Mouse (Mus musculus) forebrain, embryonic 10.5 days (tissue): ENCODE data around the gene Stac3. TPM values are rescaled to one million over a fixed set of nuclear protein-coding genes. Genes with fewer than 3 reads are reported as not detected.

ENCODE experiments used
- DNase-seq: peaks from one replicate; pipeline ENCODE4 v3.0.0-alpha.2; 2017; ENCODE audit warnings: low spot score; ENCODE audit errors: extremely low spot score
- H3K27ac ChIP-seq: fragments of 300-500 bp; sonication (generic); 2 replicates; pipeline ENCODE4 v1.5.1; 2016; ENCODE audit warnings: mild to moderate bottlenecking
- H3K27me3 ChIP-seq: fragments of 300-500 bp; sonication (generic); 2 replicates; pipeline ENCODE4 v1.6.1; 2016; ENCODE audit warnings: mild to moderate bottlenecking; ENCODE audit not compliant: poor library complexity, severe bottlenecking
- H3K36me3 ChIP-seq: fragments of 300-500 bp; sonication (generic); replicated peaks from 2 replicates; pipeline ENCODE4 v1.6.1; 2016; ENCODE audit warnings: mild to moderate bottlenecking, moderate library complexity
- H3K4me1 ChIP-seq: fragments of 300-500 bp; sonication (generic); 2 replicates; pipeline ENCODE4 v1.6.1; 2016
- H3K4me3 ChIP-seq: fragments of 300-500 bp; sonication (generic); 2 replicates; pipeline ENCODE4 v1.5.1; 2016; ENCODE audit warnings: mild to moderate bottlenecking, moderate library complexity
- H3K9me3 ChIP-seq: fragments of 300-500 bp; sonication (generic); 2 replicates; pipeline ENCODE4 v1.6.1; 2016; ENCODE audit warnings: mild to moderate bottlenecking, moderate library complexity
- WGBS: fragments of 180-500 bp; shearing (Covaris S2); methylation state at CpG from one replicate; pipeline ENCODE4 v1.1.7; 2016; 5-methylcytosine and 5-hydroxymethylcytosine counted together
- polyA plus RNA-seq: library from polyadenylated mRNA; unstranded; fragments of >200 nt; fragmentation: Nextera tagmentation; extraction: Ambion mirVana; gene quantifications from 2 replicates; pipeline ENCODE4 v1.2.1, GENCODE M21; 2016

The Stac3 gene
- polyA plus RNA-seq, 1 experiment from 2014 or later: 0.41 TPM

DNA sequence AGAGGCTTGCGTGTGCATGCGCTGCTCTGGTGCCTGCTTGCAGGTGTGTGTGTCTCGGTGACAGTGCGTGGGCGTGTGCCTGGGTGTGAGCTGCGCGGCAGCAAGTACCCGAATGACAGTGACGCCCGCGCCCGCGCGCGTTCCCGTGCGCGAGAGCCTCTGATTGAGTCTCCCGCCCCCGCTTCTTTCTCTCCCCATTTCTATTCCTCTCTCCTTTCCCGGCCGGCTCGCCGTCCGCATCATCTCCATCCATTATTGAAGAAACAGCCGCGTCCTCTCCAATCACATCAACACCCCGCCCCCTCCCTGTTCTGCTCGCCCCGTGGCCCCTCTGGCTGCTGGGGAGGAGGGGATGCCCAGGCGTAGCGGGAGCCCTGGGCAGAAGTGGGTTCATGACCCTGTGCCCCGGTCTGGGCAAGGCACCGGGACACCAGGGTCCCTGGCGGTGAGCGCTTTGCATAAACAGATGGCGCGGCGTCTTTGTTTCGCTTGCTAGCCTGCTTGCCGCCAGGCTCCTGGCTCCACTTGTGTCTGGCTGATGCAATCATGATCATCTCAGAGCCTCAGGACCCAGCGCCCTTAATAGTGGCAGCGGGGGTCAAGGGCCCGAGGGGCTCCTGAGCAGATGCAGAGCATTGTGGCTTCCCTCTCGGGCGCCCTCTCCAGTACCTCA lies 10.3 kb downstream of the Stac3 start:
- under 1% methylated on average over 46 of the region's 46 CpGs for WGBS
- Histone ChIP-seq H3K27me3 (peaks cover 100% of the 10 kb centered on the region), H3K4me3 (peak overlapping the region; percentile 56), H3K9me3 (no peaks in the 10 kb centered on the region), H3K27ac (peak overlapping the region; percentile 83), H3K36me3 (no peaks in the 10 kb centered on the region; the same call in 1 of the 2 replicates), H3K4me1 (peaks cover 93% of the 10 kb centered on the region)
- peak; percentile 66 for DNase-seq

DNA sequence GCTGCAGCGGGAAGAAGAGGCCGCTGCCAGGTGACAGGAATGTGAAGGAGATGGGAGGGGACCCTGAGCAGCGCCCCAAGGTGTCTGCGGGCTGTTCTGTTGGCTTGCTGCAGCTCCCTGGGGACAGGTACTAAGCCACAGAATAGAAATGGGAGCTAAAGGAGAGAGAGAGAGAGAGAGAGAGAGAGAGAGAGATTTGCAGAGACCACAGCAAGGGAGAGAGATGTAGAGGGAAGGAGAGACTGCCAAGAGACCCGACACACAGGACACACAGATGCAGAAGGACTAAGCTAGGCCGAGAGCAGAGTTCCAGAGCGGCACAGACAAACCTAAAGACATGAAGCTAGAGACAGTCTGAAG lies 10.8 kb downstream of the Stac3 start:
- WGBS: 3% methylated on average over 7 of the region's 7 CpGs
- Histone ChIP-seq H3K27ac (peak overlapping the region; percentile 83), H3K36me3 (peaks cover 4% of the 10 kb centered on the region), H3K4me3 (peak overlapping the region; percentile 56), H3K9me3 (no peaks in the 10 kb centered on the region), H3K4me1 (peaks cover 98% of the 10 kb centered on the region), H3K27me3 (peaks cover 100% of the 10 kb centered on the region)
- no peak for DNase-seq

DNA sequence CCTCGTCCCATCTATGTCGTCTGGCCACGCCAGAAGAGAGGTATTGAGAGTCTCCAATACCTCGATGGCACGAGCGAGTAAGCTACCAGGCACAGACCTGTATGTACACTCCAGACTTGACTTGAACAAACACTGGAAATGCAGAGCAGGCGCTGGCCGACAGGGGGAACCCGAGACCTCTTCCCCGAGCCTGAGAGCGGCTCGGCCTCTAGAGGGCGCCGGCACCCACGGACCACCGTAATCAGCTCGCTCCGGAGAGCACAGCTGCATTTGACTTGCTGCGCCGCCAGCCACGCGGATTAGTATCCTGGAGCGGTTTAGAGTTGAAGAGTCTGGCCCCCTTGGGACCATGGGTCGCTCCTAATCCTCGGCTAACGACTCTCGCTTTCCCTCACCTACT lies 11.3 kb downstream of the Stac3 start:
- Histone ChIP-seq H3K27ac (peak overlapping the region; percentile 83), H3K36me3 (peaks cover 10% of the 10 kb centered on the region), H3K4me1 (peaks cover 100% of the 10 kb centered on the region), H3K9me3 (no peaks in the 10 kb centered on the region), H3K27me3 (peaks cover 100% of the 10 kb centered on the region), H3K4me3 (peak overlapping the region; percentile 56)
- WGBS: under 1% methylated on average over 27 of the region's 27 CpGs
- peak; percentile 95 for DNase-seq

DNA sequence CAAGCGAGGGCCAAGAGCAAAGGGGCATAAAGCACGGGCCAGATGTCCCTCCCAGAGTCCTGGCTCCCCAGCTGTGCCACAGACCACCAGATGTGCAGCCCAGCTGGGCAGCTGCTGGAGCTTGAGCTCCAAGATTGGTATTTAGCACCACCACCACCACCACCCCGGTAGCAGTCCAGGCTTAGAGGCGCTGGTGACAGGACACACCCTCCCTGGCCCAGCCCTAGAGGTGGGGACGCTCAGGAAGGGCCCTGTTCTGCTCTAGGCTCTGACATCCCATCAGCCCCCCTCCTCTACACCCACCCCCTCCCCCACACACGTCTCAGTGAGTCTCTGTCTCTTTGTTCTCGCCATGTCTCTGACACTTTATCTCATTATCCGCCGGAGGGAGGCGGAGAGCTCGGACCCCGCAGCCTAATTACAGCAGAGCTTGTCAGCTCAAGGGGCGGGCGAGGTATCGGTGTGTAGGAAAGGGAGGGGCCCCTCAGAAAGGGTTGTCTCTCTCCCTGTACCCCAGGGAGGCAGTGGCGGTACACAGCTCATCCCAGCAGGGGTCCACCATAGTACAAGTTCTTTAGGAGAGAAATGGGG lies 12.1 kb downstream of the Stac3 start:
- Histone ChIP-seq H3K27me3 (peaks cover 100% of the 10 kb centered on the region), H3K4me3 (peak overlapping the region; percentile 56), H3K27ac (peak overlapping the region; percentile 83), H3K4me1 (peaks cover 95% of the 10 kb centered on the region), H3K9me3 (no peaks in the 10 kb centered on the region; the same call in 1 of the 2 replicates), H3K36me3 (peaks cover 17% of the 10 kb centered on the region)
- DNase-seq: peak; percentile 65
- WGBS: under 1% methylated on average over 16 of the region's 16 CpGs

GRCm38 (mm10) chr10:127514111-127514698 lies 12.7 kb downstream of the Stac3 start:
- Histone ChIP-seq H3K9me3 (peaks cover 4% of the 10 kb centered on the region; the same call in 1 of the 2 replicates), H3K4me1 (peaks cover 89% of the 10 kb centered on the region), H3K36me3 (peaks cover 24% of the 10 kb centered on the region), H3K27me3 (peaks cover 100% of the 10 kb centered on the region), H3K4me3 (peak overlapping the region; percentile 56), H3K27ac (peak overlapping the region; percentile 83)
- DNase-seq: peak; percentile 21
- WGBS: 7% methylated on average over 13 of the region's 13 CpGs

- DNase-seq: peak; percentile 15
These were observed 13.3 kb downstream of the Stac3 start, which contains the start of gene Ndufa4l2 for GRCm38 (mm10) chr10:127514764-127515163. Gene Ndufa4l2, plus strand, starts transcription at chr10:127514967.

DNA sequence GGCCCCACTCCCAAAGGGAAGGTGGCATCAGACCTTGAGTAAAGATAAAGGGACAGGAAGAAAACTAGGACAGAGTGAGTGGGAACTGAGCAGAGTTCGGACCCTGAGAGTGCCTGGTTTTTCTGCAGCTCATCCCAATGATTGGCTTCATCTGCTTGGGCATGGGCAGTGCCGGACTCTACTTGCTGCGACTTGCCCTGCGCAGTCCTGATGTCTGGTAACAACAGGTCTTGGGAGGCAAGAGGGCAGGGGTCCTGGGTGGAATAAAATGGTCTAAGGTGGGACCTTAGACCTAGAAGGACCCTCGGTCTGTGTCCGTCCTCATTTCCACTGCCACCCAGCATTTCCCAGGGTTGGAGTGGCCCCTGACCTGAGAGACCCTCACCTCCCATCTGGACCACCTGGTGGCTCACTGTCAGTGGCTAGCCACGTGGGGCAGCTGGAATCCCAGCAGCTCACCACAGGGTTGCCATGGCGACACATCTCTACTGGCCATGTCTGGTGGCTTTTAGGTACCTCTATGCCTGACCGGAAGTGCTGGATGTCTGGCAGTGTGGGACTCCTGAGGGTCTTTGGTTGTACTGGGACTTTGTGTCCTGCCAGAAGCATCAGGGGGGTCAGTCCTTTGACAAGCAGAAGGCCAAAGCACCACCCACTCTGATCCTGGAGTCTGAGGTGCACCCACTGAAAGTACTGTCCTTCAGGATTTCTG lies 13.9 kb downstream of the Stac3 start:
- Histone ChIP-seq H3K27ac (peak overlapping the region; percentile 83), H3K9me3 (peaks cover 11% of the 10 kb centered on the region; the same call in 1 of the 2 replicates), H3K27me3 (peaks cover 100% of the 10 kb centered on the region), H3K4me1 (peaks cover 83% of the 10 kb centered on the region), H3K36me3 (peaks cover 36% of the 10 kb centered on the region), H3K4me3 (peak overlapping the region; percentile 40)
- WGBS: 26% methylated on average over 9 of the region's 9 CpGs
- no peak for DNase-seq

More at GRCm38 (mm10) chr10:127514764-127515163, 13.3 kb downstream of the Stac3 start, which contains the start of gene Ndufa4l2:
- Histone ChIP-seq H3K9me3 (peaks cover 9% of the 10 kb centered on the region; the same call in 1 of the 2 replicates), H3K4me1 (peaks cover 83% of the 10 kb centered on the region), H3K4me3 (peak within 1 kb of the TSS; percentile 56), H3K36me3 (peaks cover 29% of the 10 kb centered on the region), H3K27me3 (peaks cover 100% of the 10 kb centered on the region), H3K27ac (peak within 1 kb of the TSS; percentile 83)
- WGBS: 3% methylated on average over 6 of the region's 6 CpGs

DNA sequence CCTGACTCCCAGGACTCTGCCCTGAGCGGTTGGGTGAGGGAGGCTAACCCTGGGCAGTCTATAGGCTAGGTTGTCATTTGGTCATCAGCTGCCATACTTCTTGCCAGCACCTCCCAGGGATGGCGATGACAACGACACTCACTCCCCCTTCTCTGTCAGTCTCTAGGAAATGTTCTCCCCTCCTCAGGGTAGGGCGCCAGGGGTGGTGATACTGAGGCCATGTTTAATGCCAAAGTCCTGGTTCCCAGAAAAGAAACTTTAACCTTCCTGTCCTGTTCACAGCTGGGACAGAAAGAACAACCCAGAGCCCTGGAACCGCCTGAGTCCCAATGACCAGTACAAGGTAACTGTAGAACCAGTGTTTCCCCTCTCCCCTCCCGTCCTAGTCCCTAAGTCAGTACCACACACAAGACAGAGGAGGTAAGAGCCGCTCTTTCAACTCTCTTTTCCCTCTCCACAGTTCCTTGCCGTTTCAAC lies 14.5 kb downstream of the Stac3 start:
- WGBS: 10% methylated on average over 8 of the region's 8 CpGs
- H3K4me3 ChIP-seq: peak overlapping the region; percentile 40

DNA sequence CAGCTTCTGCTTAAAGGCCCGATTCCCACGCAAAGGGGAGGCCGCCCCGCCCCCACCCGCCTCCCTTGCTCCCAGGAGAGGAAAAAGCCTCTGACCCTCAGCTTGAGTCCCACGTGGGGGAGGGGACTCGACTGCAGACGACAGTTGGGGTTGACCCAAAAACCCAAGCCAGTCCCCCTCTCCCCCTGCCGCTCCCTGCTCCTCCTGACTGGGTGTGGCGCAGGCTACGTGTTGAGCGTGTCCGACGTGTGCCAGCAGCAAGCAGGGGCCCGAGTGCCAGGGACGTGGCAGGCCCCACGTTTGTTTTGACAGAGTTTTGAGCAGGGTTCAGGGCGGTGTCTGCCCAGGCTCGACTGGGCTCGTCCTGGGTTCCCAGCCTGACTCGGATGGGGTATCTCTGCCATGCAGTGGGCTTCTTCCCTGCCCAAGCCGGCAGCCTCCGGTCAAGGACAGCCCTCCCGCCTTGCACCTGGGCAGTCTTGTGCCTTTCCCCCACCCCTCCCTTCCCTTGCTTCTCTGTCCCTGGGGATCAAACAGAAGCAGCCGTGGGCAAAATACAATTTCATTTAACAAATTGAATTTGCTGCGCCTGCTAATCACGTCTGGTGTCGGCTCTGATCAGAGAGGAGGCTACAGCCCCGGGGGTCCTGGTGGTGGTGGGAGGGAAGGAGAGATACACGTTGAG lies 15.2 kb downstream of the Stac3 start:
- Histone ChIP-seq H3K27me3 (peaks cover 93% of the 10 kb centered on the region), H3K4me3 (peak overlapping the region; percentile 40), H3K4me1 (peaks cover 83% of the 10 kb centered on the region), H3K36me3 (peaks cover 41% of the 10 kb centered on the region), H3K27ac (peak overlapping the region; percentile 78), H3K9me3 (peaks cover 11% of the 10 kb centered on the region; the same call in 1 of the 2 replicates)
- 6% methylated on average over 30 of the region's 30 CpGs for WGBS
- peak; percentile 53 for DNase-seq

More for the DNA sequence above, 14.5 kb downstream of the Stac3 start:
- H3K27me3 ChIP-seq: peaks cover 100% of the 10 kb centered on the region
- H3K9me3 ChIP-seq: peaks cover 11% of the 10 kb centered on the region; the same call in 1 of the 2 replicates
- H3K36me3 ChIP-seq: peaks cover 41% of the 10 kb centered on the region
- no peak for DNase-seq
- peak overlapping the region; percentile 78 for H3K27ac ChIP-seq
- H3K4me1 ChIP-seq: peaks cover 83% of the 10 kb centered on the region

- H3K4me3 ChIP-seq: no peak overlapping the region
- H3K9me3 ChIP-seq: peaks cover 11% of the 10 kb centered on the region; the same call in 1 of the 2 replicates
- no peak for DNase-seq
- no peak overlapping the region for H3K27ac ChIP-seq
- H3K4me1 ChIP-seq: peaks cover 79% of the 10 kb centered on the region
- peaks cover 85% of the 10 kb centered on the region for H3K27me3 ChIP-seq
- peaks cover 41% of the 10 kb centered on the region for H3K36me3 ChIP-seq
- 94% methylated on average over 22 of the region's 22 CpGs for WGBS
These were observed 16.5 kb downstream of the Stac3 start for GRCm38 (mm10) chr10:127517941-127518340.

GRCm38 (mm10) chr10:127519041-127519701 lies 17.7 kb downstream of the Stac3 start:
- DNase-seq: no peak
- Histone ChIP-seq H3K27me3 (peaks cover 85% of the 10 kb centered on the region), H3K4me1 (peaks cover 68% of the 10 kb centered on the region), H3K9me3 (peaks cover 11% of the 10 kb centered on the region; the same call in 1 of the 2 replicates), H3K36me3 (peaks cover 41% of the 10 kb centered on the region), H3K4me3 (no peak overlapping the region), H3K27ac (no peak overlapping the region)
- WGBS: 93% methylated on average over 26 of the region's 26 CpGs
